Mouse (Mus musculus) midbrain, embryonic 11.5 days (tissue): ENCODE measurements around the gene A530064D06Rik. TPM values are rescaled to one million over a fixed set of nuclear protein-coding genes. Genes with fewer than 3 reads are reported as not detected.
"Not testable (repeated sequence)": the region's sequence is repeated elsewhere in the genome, so short reads cannot be mapped to it uniquely, and the experiment has no call there.

ENCODE experiments used
- ATAC-seq: fragments of 200-750 bp; cut with Nextera tagmentation; 2 replicates; pipeline ENCODE4 v1.8.0; 2017; ENCODE audit warnings: moderate TSS enrichment, moderate library complexity; ENCODE audit not compliant: low FRiP score
- DNase-seq: peaks from one replicate; pipeline ENCODE4 v3.0.0; 2015; ENCODE audit warnings: low spot score; ENCODE audit errors: missing footprints
- H3K27ac ChIP-seq: fragments of 300-500 bp; sonication (generic); 2 replicates; pipeline ENCODE4 v1.5.1; 2014; ENCODE audit warnings: low read depth, low read length
- H3K27me3 ChIP-seq: fragments of 300-500 bp; sonication (generic); 2 replicates; pipeline ENCODE4 v1.6.1; 2014; ENCODE audit warnings: mild to moderate bottlenecking, low read length, moderate library complexity, mixed read lengths; ENCODE audit not compliant: control insufficient read depth, insufficient read depth
- H3K36me3 ChIP-seq: fragments of 300-500 bp; sonication (generic); 2 replicates; pipeline ENCODE4 v1.6.1; 2014; ENCODE audit warnings: mild to moderate bottlenecking, low read length, moderate library complexity, mixed read lengths; ENCODE audit not compliant: control insufficient read depth, insufficient read depth
- H3K4me1 ChIP-seq: fragments of 300-500 bp; sonication (generic); 2 replicates; pipeline ENCODE4 v1.6.1; 2014; ENCODE audit warnings: low read length; ENCODE audit not compliant: control insufficient read depth, insufficient read depth
- H3K4me2 ChIP-seq: fragments of 300-500 bp; sonication (generic); 2 replicates; pipeline ENCODE4 v1.6.1; 2014; ENCODE audit warnings: mild to moderate bottlenecking, moderate library complexity
- H3K4me3 ChIP-seq: fragments of 300-500 bp; sonication (generic); 2 replicates; pipeline ENCODE4 v1.5.1; 2014; ENCODE audit warnings: low read depth, low read length
- H3K9ac ChIP-seq: fragments of 300-500 bp; sonication (generic); 2 replicates; pipeline ENCODE4 v1.6.1; 2014; ENCODE audit warnings: low read length
- H3K9me3 ChIP-seq: fragments of 300-500 bp; sonication (generic); 2 replicates; pipeline ENCODE4 v1.6.1; 2016; ENCODE audit warnings: low read length; ENCODE audit not compliant: control insufficient read depth
- WGBS: fragments of 180-500 bp; shearing (Covaris S2); extraction: QIAGEN DNeasy Blood & Tissue Kit; methylation state at CpG from one replicate; pipeline ENCODE4 v1.1.7; 2014; 5-methylcytosine and 5-hydroxymethylcytosine counted together
- polyA plus RNA-seq: library from polyadenylated mRNA; unstranded; fragments of >200 nt; fragmentation: Nextera tagmentation; extraction: Ambion mirVana; gene quantifications from 2 replicates; pipeline ENCODE4 v1.2.1, GENCODE M21; 2014

The A530064D06Rik gene
- not detected in 2 replicates for polyA plus RNA-seq

GRCm38 (mm10) chr17:48167103-48167502 is at the start of gene A530064D06Rik:
A530064D06Rik (minus strand) TSS chr17:48167275.
- not testable (repeated sequence) for DNase-seq, H3K4me1 ChIP-seq, H3K4me3 ChIP-seq, H3K27me3 ChIP-seq, H3K27ac ChIP-seq, H3K9me3 ChIP-seq, H3K4me2 ChIP-seq, H3K36me3 ChIP-seq, H3K9ac ChIP-seq, ATAC-seq
- 88% methylated on average over 2 of the region's 2 CpGs for WGBS

- 100% methylated on average over 1 of the region's 1 CpGs for WGBS
- Histone ChIP-seq H3K36me3 (no peaks in the 10 kb centered on the region), H3K4me3 (no peak overlapping the region), H3K27me3 (no peaks in the 10 kb centered on the region), H3K4me1 (no peaks in the 10 kb centered on the region), H3K27ac (no peak overlapping the region), H3K4me2 (no peak overlapping the region), H3K9me3 (no peaks in the 10 kb centered on the region; the same call in 1 of the 2 replicates), H3K9ac (no peak overlapping the region)
- no peak for DNase-seq
- no peak for ATAC-seq
Measured at GRCm38 (mm10) chr17:48215429-48215828, 48.4 kb upstream of the A530064D06Rik start.

GRCm38 (mm10) chr17:48213511-48213910 is 46.4 kb upstream of the A530064D06Rik start:
- no peaks in the 10 kb centered on the region for H3K4me1 ChIP-seq
- H3K9ac ChIP-seq, result no peak overlapping the region
- H3K4me2 ChIP-seq, result no peak overlapping the region
- no peaks in the 10 kb centered on the region; the same call in 1 of the 2 replicates for H3K9me3 ChIP-seq
- no peak overlapping the region for H3K27ac ChIP-seq
- no peaks in the 10 kb centered on the region for H3K27me3 ChIP-seq
- no peaks in the 10 kb centered on the region for H3K36me3 ChIP-seq
- no peak overlapping the region for H3K4me3 ChIP-seq
- DNase-seq (no peak), ATAC-seq (no peak)
- 74% methylated on average over 5 of the region's 5 CpGs for WGBS

GRCm38 (mm10) chr17:48212596-48212995 is 45.5 kb upstream of the A530064D06Rik start:
- ATAC-seq (no peak), DNase-seq (no peak)
- H3K9ac ChIP-seq, result no peak overlapping the region
- no peaks in the 10 kb centered on the region for H3K36me3 ChIP-seq
- H3K4me2 ChIP-seq, result no peak overlapping the region
- H3K9me3 ChIP-seq, result no peaks in the 10 kb centered on the region
- no peak overlapping the region for H3K27ac ChIP-seq
- WGBS, result 95% methylated on average over 12 of the region's 12 CpGs
- no peaks in the 10 kb centered on the region for H3K4me1 ChIP-seq
- H3K4me3 ChIP-seq, result no peak overlapping the region
- H3K27me3 ChIP-seq, result no peaks in the 10 kb centered on the region

GRCm38 (mm10) chr17:48203086-48203485 is 36.0 kb upstream of the A530064D06Rik start:
- Histone ChIP-seq H3K4me3 (no peak overlapping the region), H3K4me2 (no peak overlapping the region), H3K27me3 (no peaks in the 10 kb centered on the region), H3K36me3 (no peaks in the 10 kb centered on the region), H3K4me1 (no peaks in the 10 kb centered on the region), H3K9ac (no peak overlapping the region), H3K27ac (no peak overlapping the region), H3K9me3 (no peaks in the 10 kb centered on the region)
- DNase-seq (no peak), ATAC-seq (no peak)
- 94% methylated on average over 12 of the region's 12 CpGs for WGBS

GRCm38 (mm10) chr17:48192366-48192765 is 25.3 kb upstream of the A530064D06Rik start:
- Histone ChIP-seq H3K4me3 (no peak overlapping the region), H3K4me2 (no peak overlapping the region), H3K27me3 (no peaks in the 10 kb centered on the region), H3K27ac (no peak overlapping the region), H3K9ac (no peak overlapping the region), H3K36me3 (no peaks in the 10 kb centered on the region), H3K4me1 (no peaks in the 10 kb centered on the region), H3K9me3 (no peaks in the 10 kb centered on the region)
- no peak for DNase-seq
- 78% methylated on average over 2 of the region's 2 CpGs for WGBS
- no peak for ATAC-seq

- Histone ChIP-seq H3K4me2 (no peak overlapping the region), H3K9me3 (no peaks in the 10 kb centered on the region), H3K4me1 (no peaks in the 10 kb centered on the region), H3K27ac (no peak overlapping the region), H3K9ac (no peak overlapping the region), H3K27me3 (no peaks in the 10 kb centered on the region), H3K4me3 (no peak overlapping the region), H3K36me3 (no peaks in the 10 kb centered on the region)
- 75% methylated on average over 5 of the region's 5 CpGs for WGBS
- DNase-seq, result no peak
- no peak for ATAC-seq
Measured at GRCm38 (mm10) chr17:48185252-48185651, 18.2 kb upstream of the A530064D06Rik start.

- Histone ChIP-seq H3K27ac (no peak overlapping the region), H3K4me1 (no peaks in the 10 kb centered on the region), H3K9me3 (peaks cover 4% of the 10 kb centered on the region; the same call in 1 of the 2 replicates), H3K9ac (no peak overlapping the region), H3K27me3 (no peaks in the 10 kb centered on the region), H3K4me3 (no peak overlapping the region), H3K36me3 (no peaks in the 10 kb centered on the region), H3K4me2 (no peak overlapping the region)
- WGBS, result 66% methylated on average over 1 of the region's 1 CpGs
- ATAC-seq (no peak), DNase-seq (no peak)
Measured at GRCm38 (mm10) chr17:48157382-48158076, 9.5 kb downstream of the A530064D06Rik start.

- no peak within 1 kb of the TSS for H3K9ac ChIP-seq
- no peak within 1 kb of the TSS for H3K4me3 ChIP-seq
- DNase-seq (no peak), ATAC-seq (no peak)
- H3K27me3 ChIP-seq, result no peaks in the 10 kb centered on the region
- H3K4me1 ChIP-seq, result no peaks in the 10 kb centered on the region
- no peak within 1 kb of the TSS for H3K4me2 ChIP-seq
- WGBS, result 73% methylated on average over 3 of the region's 3 CpGs
- H3K27ac ChIP-seq, result no peak within 1 kb of the TSS
- H3K36me3 ChIP-seq, result no peaks in the 10 kb centered on the region
- no peaks in the 10 kb centered on the region for H3K9me3 ChIP-seq
Measured at GRCm38 (mm10) chr17:48146120-48146519, 21.0 kb downstream of the A530064D06Rik start, which contains the start of gene 9830107B12Rik. 9830107B12Rik (minus strand) TSS chr17:48146268.
